Mouse (Mus musculus) ES-Bruce4 (cell line): ENCODE measurements around the gene Mcf2l.

Experiments used
- CTCF ChIP-seq: IDR thresholded peaks from one replicate; pipeline ENCODE4 v1.8.1; 2011; ENCODE audit warnings: low read depth, low read length
- POLR2A ChIP-seq: IDR thresholded peaks from one replicate; pipeline ENCODE4 v1.8.1; 2011; ENCODE audit warnings: low read length; ENCODE audit not compliant: insufficient read depth

- TF ChIP-seq CTCF, result no peak
- TF ChIP-seq POLR2A, result no peak
Observed at GRCm38 (mm10) chr8:12925051-12925450, 51.4 kb downstream of the Mcf2l start.
